Mouse (Mus musculus): ENCODE measurements at regions not wholly inside any gene's neighbourhood (a gene's known extent, or its start where the extent isn't known, plus 50 kb on each side); places are given as distances from the start of the nearest gene placed in this dataset.
A peak's percentile ranks its signal among the peaks of the same experiment; 100 is the strongest.

GRCm38 (mm10) chr8:42614077-42614476, 527.2 kb downstream of the Triml1 start:
- peak; percentile 4 to 11 for DNase-seq (ENCODE audit: low spot score in 2 of 2)

DNA sequence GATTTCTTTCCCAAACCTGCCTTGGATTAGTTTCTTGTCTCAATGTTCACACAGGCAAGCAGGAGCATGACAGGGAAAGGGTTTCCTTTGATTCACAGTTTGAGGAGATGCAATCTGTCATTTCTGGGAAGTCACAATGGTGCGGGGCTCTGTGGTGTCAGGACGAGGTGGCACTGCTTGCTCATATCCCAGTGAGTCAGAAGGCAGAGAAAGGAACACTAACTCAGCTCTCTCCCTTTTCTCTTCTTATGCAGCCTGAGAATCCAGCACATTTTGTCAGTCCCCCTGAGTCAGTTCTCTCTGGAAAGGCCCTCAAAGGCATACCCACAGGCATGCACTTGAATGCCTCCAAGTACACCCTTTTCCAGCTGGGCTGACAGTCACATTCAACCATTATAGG, 544.6 kb downstream of the Triml1 start:
- DNase-seq (ENCODE audit: low spot score in 2 of 2): no peak
